Mouse (Mus musculus): ENCODE data around the gene Rorb. TPM values are rescaled to one million over a fixed set of nuclear protein-coding genes. Genes with fewer than 3 reads are reported as not detected.
A peak's percentile ranks its signal among the peaks of the same experiment; 100 is the strongest.

Gene Rorb
- polyA plus RNA-seq, 1 experiment from 2014 or later: 3.1 TPM

- Histone ChIP-seq H3K27me3 (ENCODE audit: control insufficient read depth, insufficient read depth, low read length) (no peaks in the 10 kb centered on the region), H3K9ac (ENCODE audit: low read length) (no peak overlapping the region), H3K4me1 (ENCODE audit: control insufficient read depth, insufficient read depth, low read length) (no peaks in the 10 kb centered on the region), H3K4me3 (ENCODE audit: low read depth, low read length) (no peak overlapping the region), H3K36me3 (ENCODE audit: control insufficient read depth, insufficient read depth, low read length) (no peaks in the 10 kb centered on the region), H3K4me2 (no peak overlapping the region), H3K27ac (ENCODE audit: low read depth, low read length) (no peak overlapping the region), H3K9me3 (ENCODE audit: control insufficient read depth, low read length) (no peaks in the 10 kb centered on the region)
- WGBS: 79% methylated on average over 2 of the region's 2 CpGs
- DNase-seq (ENCODE audit: low spot score, missing footprints) (no peak), ATAC-seq (ENCODE audit: low FRiP score) (no peak)
Measured at GRCm38 (mm10) chr19:19040800-19041199, 70.2 kb downstream of the Rorb start.

- Histone ChIP-seq H3K27ac (ENCODE audit: low read depth, low read length) (no peak overlapping the region), H3K4me2 (no peak overlapping the region), H3K27me3 (ENCODE audit: control insufficient read depth, insufficient read depth, low read length) (no peaks in the 10 kb centered on the region), H3K9ac (ENCODE audit: low read length) (no peak overlapping the region), H3K9me3 (ENCODE audit: control insufficient read depth, low read length) (no peaks in the 10 kb centered on the region), H3K36me3 (ENCODE audit: control insufficient read depth, insufficient read depth, low read length) (no peaks in the 10 kb centered on the region), H3K4me1 (ENCODE audit: control insufficient read depth, insufficient read depth, low read length) (no peaks in the 10 kb centered on the region), H3K4me3 (ENCODE audit: low read depth, low read length) (no peak overlapping the region)
- DNase-seq (ENCODE audit: low spot score, missing footprints): no peak
- 87% methylated on average over 5 of the region's 5 CpGs for WGBS
- no peak for ATAC-seq (ENCODE audit: low FRiP score)
Measured at GRCm38 (mm10) chr19:19034482-19035315, 76.3 kb downstream of the Rorb start.

- Histone ChIP-seq H3K27ac (ENCODE audit: low read depth, low read length) (no peak overlapping the region), H3K9ac (ENCODE audit: low read length) (no peak overlapping the region), H3K27me3 (ENCODE audit: control insufficient read depth, insufficient read depth, low read length) (no peaks in the 10 kb centered on the region), H3K9me3 (ENCODE audit: control insufficient read depth, low read length) (no peaks in the 10 kb centered on the region), H3K4me2 (no peak overlapping the region), H3K4me3 (ENCODE audit: low read depth, low read length) (no peak overlapping the region), H3K4me1 (ENCODE audit: control insufficient read depth, insufficient read depth, low read length) (no peaks in the 10 kb centered on the region), H3K36me3 (ENCODE audit: control insufficient read depth, insufficient read depth, low read length) (no peaks in the 10 kb centered on the region)
- ATAC-seq (ENCODE audit: low FRiP score) (no peak), DNase-seq (ENCODE audit: low spot score, missing footprints) (no peak)
- 85% methylated on average over 3 of the region's 3 CpGs for WGBS
Measured at GRCm38 (mm10) chr19:19033974-19034373, 77.0 kb downstream of the Rorb start.

GRCm38 (mm10) chr19:19005144-19005543 lies 105.9 kb downstream of the Rorb start:
- 48% methylated on average over 6 of the region's 6 CpGs for WGBS
- H3K9me3 ChIP-seq (ENCODE audit: control insufficient read depth, low read length): no peaks in the 10 kb centered on the region
- no peak overlapping the region for H3K27ac ChIP-seq (ENCODE audit: low read depth, low read length)
- no peaks in the 10 kb centered on the region for H3K36me3 ChIP-seq (ENCODE audit: control insufficient read depth, insufficient read depth, low read length)
- H3K4me1 ChIP-seq (ENCODE audit: control insufficient read depth, insufficient read depth, low read length): peaks cover 7% of the 10 kb centered on the region; the same call in 1 of the 2 replicates
- H3K27me3 ChIP-seq (ENCODE audit: control insufficient read depth, insufficient read depth, low read length): no peaks in the 10 kb centered on the region; the same call in 1 of the 2 replicates
- peak; percentile 93 for ATAC-seq (ENCODE audit: low FRiP score)
- no peak overlapping the region for H3K9ac ChIP-seq (ENCODE audit: low read length)
- no peak overlapping the region for H3K4me3 ChIP-seq (ENCODE audit: low read depth, low read length)
- no peak overlapping the region for H3K4me2 ChIP-seq
- peak; percentile 85 for DNase-seq (ENCODE audit: low spot score, missing footprints)

GRCm38 (mm10) chr19:19004023-19004656 lies 106.9 kb downstream of the Rorb start:
- Histone ChIP-seq H3K4me1 (ENCODE audit: control insufficient read depth, insufficient read depth, low read length) (peaks cover 7% of the 10 kb centered on the region; the same call in 1 of the 2 replicates), H3K9me3 (ENCODE audit: control insufficient read depth, low read length) (no peaks in the 10 kb centered on the region), H3K36me3 (ENCODE audit: control insufficient read depth, insufficient read depth, low read length) (no peaks in the 10 kb centered on the region), H3K4me2 (no peak overlapping the region), H3K4me3 (ENCODE audit: low read depth, low read length) (no peak overlapping the region), H3K27ac (ENCODE audit: low read depth, low read length) (no peak overlapping the region), H3K27me3 (ENCODE audit: control insufficient read depth, insufficient read depth, low read length) (no peaks in the 10 kb centered on the region; the same call in 1 of the 2 replicates), H3K9ac (ENCODE audit: low read length) (no peak overlapping the region)
- WGBS: 57% methylated on average over 9 of the region's 11 CpGs
- ATAC-seq (ENCODE audit: low FRiP score) (peak; percentile 59), DNase-seq (ENCODE audit: low spot score, missing footprints) (no peak)

GRCm38 (mm10) chr19:18998966-18999365 lies 112.0 kb downstream of the Rorb start:
- no peaks in the 10 kb centered on the region for H3K9me3 ChIP-seq (ENCODE audit: control insufficient read depth, low read length)
- no peak for DNase-seq (ENCODE audit: low spot score, missing footprints)
- H3K4me1 ChIP-seq (ENCODE audit: control insufficient read depth, insufficient read depth, low read length): peaks cover 2% of the 10 kb centered on the region; the same call in 1 of the 2 replicates
- H3K36me3 ChIP-seq (ENCODE audit: control insufficient read depth, insufficient read depth, low read length): no peaks in the 10 kb centered on the region
- ATAC-seq (ENCODE audit: low FRiP score): no peak
- no peaks in the 10 kb centered on the region; the same call in 1 of the 2 replicates for H3K27me3 ChIP-seq (ENCODE audit: control insufficient read depth, insufficient read depth, low read length)
- H3K9ac ChIP-seq (ENCODE audit: low read length): no peak overlapping the region
- H3K4me3 ChIP-seq (ENCODE audit: low read depth, low read length): no peak overlapping the region
- no peak overlapping the region for H3K27ac ChIP-seq (ENCODE audit: low read depth, low read length)
- H3K4me2 ChIP-seq: no peak overlapping the region
- WGBS: 91% methylated on average over 8 of the region's 8 CpGs

- ATAC-seq (ENCODE audit: low FRiP score) (no peak), DNase-seq (ENCODE audit: low spot score, missing footprints) (no peak)
- WGBS: 76% methylated on average over 1 of the region's 1 CpGs
Measured at GRCm38 (mm10) chr19:18997711-18998110, 113.3 kb downstream of the Rorb start.

GRCm38 (mm10) chr19:18979996-18980395 lies 131.0 kb downstream of the Rorb start:
- no peak for ATAC-seq (ENCODE audit: low FRiP score)
- 87% methylated on average over 5 of the region's 5 CpGs for WGBS

More at GRCm38 (mm10) chr19:18997711-18998110, 113.3 kb downstream of the Rorb start:
- H3K36me3 ChIP-seq (ENCODE audit: control insufficient read depth, insufficient read depth, low read length): no peaks in the 10 kb centered on the region
- H3K27ac ChIP-seq (ENCODE audit: low read depth, low read length): no peak overlapping the region
- H3K27me3 ChIP-seq (ENCODE audit: control insufficient read depth, insufficient read depth, low read length): no peaks in the 10 kb centered on the region; the same call in 1 of the 2 replicates
- no peak overlapping the region for H3K9ac ChIP-seq (ENCODE audit: low read length)
- no peaks in the 10 kb centered on the region for H3K9me3 ChIP-seq (ENCODE audit: control insufficient read depth, low read length)
- no peak overlapping the region for H3K4me3 ChIP-seq (ENCODE audit: low read depth, low read length)
- H3K4me2 ChIP-seq: no peak overlapping the region
- peaks cover 2% of the 10 kb centered on the region; the same call in 1 of the 2 replicates for H3K4me1 ChIP-seq (ENCODE audit: control insufficient read depth, insufficient read depth, low read length)

More at GRCm38 (mm10) chr19:18979996-18980395, 131.0 kb downstream of the Rorb start:
- DNase-seq (ENCODE audit: low spot score, missing footprints): no peak
- no peaks in the 10 kb centered on the region for H3K4me1 ChIP-seq (ENCODE audit: control insufficient read depth, insufficient read depth, low read length)
- no peaks in the 10 kb centered on the region for H3K27me3 ChIP-seq (ENCODE audit: control insufficient read depth, insufficient read depth, low read length)
- no peak overlapping the region for H3K4me2 ChIP-seq
- H3K4me3 ChIP-seq (ENCODE audit: low read depth, low read length): no peak overlapping the region
- no peaks in the 10 kb centered on the region for H3K36me3 ChIP-seq (ENCODE audit: control insufficient read depth, insufficient read depth, low read length)
- H3K9ac ChIP-seq (ENCODE audit: low read length): no peak overlapping the region
- no peak overlapping the region for H3K27ac ChIP-seq (ENCODE audit: low read depth, low read length)
- no peaks in the 10 kb centered on the region for H3K9me3 ChIP-seq (ENCODE audit: control insufficient read depth, low read length)
